Mouse (Mus musculus): Measurements from ENCODE around the gene Impad1. TPM values are rescaled to one million over a fixed set of nuclear protein-coding genes. Genes with fewer than 3 reads are reported as not detected.

Impad1 gene
- polyA plus RNA-seq, 1 experiment from 2014 or later, result 60.6 TPM

DNA sequence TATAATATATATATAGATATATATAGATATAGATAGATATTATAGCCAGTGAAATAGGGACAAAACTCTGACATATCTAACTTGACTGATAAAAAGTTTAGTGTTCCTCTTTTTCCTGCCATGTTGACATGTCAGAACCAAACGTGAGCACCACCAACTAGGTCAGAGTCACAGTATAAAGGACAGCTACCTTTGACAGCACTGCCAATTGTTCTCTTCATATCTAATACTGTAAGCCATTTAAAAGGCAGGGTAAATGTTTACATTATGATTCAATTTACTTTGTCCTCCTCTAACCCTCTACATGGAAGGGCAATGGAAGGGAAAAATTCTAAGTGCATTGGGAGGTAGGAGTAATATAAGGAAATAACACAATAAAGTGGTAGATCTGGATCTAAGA is 8.8 kb downstream of the Impad1 start:
- H3K9ac ChIP-seq (replicated peaks; ENCODE audit: low read depth, low read length), result no peak overlapping the region
- WGBS, result 59% methylated on average over 1 of the region's 1 CpGs
- ATAC-seq (ENCODE audit: insufficient number of reproducible peaks, insufficient read depth, low FRiP score, low read depth), result peak; percentile 72; the same call in 1 of the 2 replicates

DNA sequence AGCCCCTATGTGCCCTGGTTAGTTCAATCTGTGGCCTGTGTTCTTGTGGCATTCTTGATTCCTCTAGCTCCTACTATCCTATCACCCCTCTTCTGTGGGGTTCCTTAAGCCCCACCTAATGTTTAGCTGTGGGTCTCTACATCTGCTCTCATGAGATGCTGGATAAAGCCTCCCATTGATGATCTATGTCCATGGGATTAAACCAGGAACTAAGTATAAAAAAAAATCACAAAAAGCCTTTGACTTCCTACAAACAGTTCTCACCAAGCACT is 9.5 kb downstream of the Impad1 start:
- Histone ChIP-seq H3K9ac (replicated peaks; ENCODE audit: low read depth, low read length) (no peak overlapping the region), H3K4me3 (ENCODE audit: low read depth, low read length) (no peak overlapping the region), H3K27ac (ENCODE audit: low read length) (no peak overlapping the region), H3K36me3 (ENCODE audit: control insufficient read depth, insufficient read depth, low read length) (peaks cover 7% of the 10 kb centered on the region; the same call in 1 of the 2 replicates), H3K27me3 (ENCODE audit: control insufficient read depth, insufficient read depth, low read length) (no peaks in the 10 kb centered on the region), H3K9me3 (ENCODE audit: control insufficient read depth, low read depth, low read length) (0 out of 2 replicates have a peak, but pooled peaks cover 8% of the 10 kb centered on the region), H3K4me2 (replicated peaks; ENCODE audit: low read depth, low read length) (no peak overlapping the region), H3K4me1 (ENCODE audit: control insufficient read depth, insufficient read depth, low read length) (no peaks in the 10 kb centered on the region)
- no peak for ATAC-seq (ENCODE audit: insufficient number of reproducible peaks, insufficient read depth, low FRiP score, low read depth)

More for the DNA sequence above, 8.8 kb downstream of the Impad1 start:
- Histone ChIP-seq H3K9me3 (ENCODE audit: control insufficient read depth, low read depth, low read length) (0 out of 2 replicates have a peak, but pooled peaks cover 8% of the 10 kb centered on the region), H3K27me3 (ENCODE audit: control insufficient read depth, insufficient read depth, low read length) (no peaks in the 10 kb centered on the region), H3K4me3 (ENCODE audit: low read depth, low read length) (no peak overlapping the region), H3K27ac (ENCODE audit: low read length) (no peak overlapping the region), H3K36me3 (ENCODE audit: control insufficient read depth, insufficient read depth, low read length) (peaks cover 7% of the 10 kb centered on the region; the same call in 1 of the 2 replicates), H3K4me1 (ENCODE audit: control insufficient read depth, insufficient read depth, low read length) (no peaks in the 10 kb centered on the region), H3K4me2 (replicated peaks; ENCODE audit: low read depth, low read length) (no peak overlapping the region)

DNA sequence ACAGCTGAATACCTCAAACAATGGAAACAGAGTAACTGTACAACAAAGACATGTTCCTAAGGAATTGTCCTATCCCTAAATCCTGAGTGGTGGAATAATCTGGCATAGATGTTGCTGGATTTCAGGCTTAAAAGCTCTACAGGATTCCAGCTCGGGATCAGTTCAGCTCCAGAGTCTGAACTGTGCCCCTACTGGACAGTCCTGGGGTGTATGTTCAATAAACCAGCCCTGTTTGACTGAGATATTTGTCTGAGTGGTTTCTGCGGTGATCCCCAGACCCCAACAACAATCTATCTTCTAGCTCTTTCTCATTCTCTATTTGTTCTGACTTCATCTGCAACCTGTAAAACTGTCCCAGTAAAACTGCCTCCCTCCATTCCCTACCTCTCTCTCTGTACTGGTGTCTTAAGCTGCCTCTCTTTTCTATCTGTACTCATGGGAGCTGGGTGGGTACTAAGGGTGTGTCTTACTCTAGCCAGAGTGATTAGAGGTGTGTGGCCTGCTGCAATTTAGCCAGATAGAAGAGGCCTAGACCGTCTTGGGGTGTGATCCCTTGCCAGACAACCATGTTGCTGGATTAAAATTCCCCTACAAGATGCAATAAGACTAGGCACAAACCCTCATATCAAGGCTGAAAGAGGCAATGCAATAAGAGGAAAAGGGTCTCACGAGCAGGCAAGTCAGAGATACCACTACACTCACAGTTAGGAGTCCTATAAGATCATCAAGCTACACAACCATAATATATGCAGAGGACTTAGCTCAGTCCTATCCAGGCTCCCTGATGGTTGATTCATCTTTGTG is 10.1 kb downstream of the Impad1 start:
- Histone ChIP-seq H3K27ac (ENCODE audit: low read length) (no peak overlapping the region), H3K27me3 (ENCODE audit: control insufficient read depth, insufficient read depth, low read length) (no peaks in the 10 kb centered on the region), H3K4me2 (replicated peaks; ENCODE audit: low read depth, low read length) (no peak overlapping the region), H3K9me3 (ENCODE audit: control insufficient read depth, low read depth, low read length) (0 out of 2 replicates have a peak, but pooled peaks cover 8% of the 10 kb centered on the region), H3K9ac (replicated peaks; ENCODE audit: low read depth, low read length) (no peak overlapping the region), H3K4me1 (ENCODE audit: control insufficient read depth, insufficient read depth, low read length) (no peaks in the 10 kb centered on the region), H3K4me3 (ENCODE audit: low read depth, low read length) (no peak overlapping the region), H3K36me3 (ENCODE audit: control insufficient read depth, insufficient read depth, low read length) (peaks cover 8% of the 10 kb centered on the region)
- WGBS, result 94% methylated on average over 4 of the region's 4 CpGs
- ATAC-seq (ENCODE audit: insufficient number of reproducible peaks, insufficient read depth, low FRiP score, low read depth), result peak; percentile 69; the same call in 1 of the 2 replicates

DNA sequence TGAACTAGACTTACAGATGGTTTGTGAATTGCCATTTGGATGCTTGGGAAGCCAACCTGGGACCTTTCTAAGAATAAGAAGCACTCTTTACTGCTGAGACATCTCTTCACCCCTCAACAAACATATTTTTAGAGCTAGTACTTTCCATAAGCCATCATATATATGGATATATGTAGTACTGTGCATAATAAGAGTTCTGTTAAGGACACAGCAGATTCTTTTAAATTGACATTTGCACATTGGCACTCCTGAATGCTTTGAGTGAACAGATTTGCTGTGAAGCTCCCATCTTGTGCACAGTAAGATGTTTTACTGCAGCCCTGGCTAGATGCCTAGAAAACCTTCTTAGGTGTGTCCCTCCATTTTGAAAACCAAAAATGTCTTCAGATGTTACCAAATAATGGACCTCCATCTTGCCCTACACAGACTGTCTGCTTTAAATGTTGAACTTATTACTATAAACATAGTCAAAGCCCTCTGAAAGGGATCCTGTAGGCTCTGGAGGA is 13.8 kb downstream of the Impad1 start:
- H3K4me3 ChIP-seq (ENCODE audit: low read depth, low read length), result no peak overlapping the region
- no peak overlapping the region for H3K9ac ChIP-seq (replicated peaks; ENCODE audit: low read depth, low read length)
- ATAC-seq (ENCODE audit: insufficient number of reproducible peaks, insufficient read depth, low FRiP score, low read depth), result no peak
- peaks cover 26% of the 10 kb centered on the region for H3K36me3 ChIP-seq (ENCODE audit: control insufficient read depth, insufficient read depth, low read length)
- no peak overlapping the region for H3K4me2 ChIP-seq (replicated peaks; ENCODE audit: low read depth, low read length)
- no peaks in the 10 kb centered on the region for H3K4me1 ChIP-seq (ENCODE audit: control insufficient read depth, insufficient read depth, low read length)
- no peak overlapping the region for H3K27ac ChIP-seq (ENCODE audit: low read length)
- H3K27me3 ChIP-seq (ENCODE audit: control insufficient read depth, insufficient read depth, low read length), result no peaks in the 10 kb centered on the region
- H3K9me3 ChIP-seq (ENCODE audit: control insufficient read depth, low read depth, low read length), result 0 out of 2 replicates have a peak, but pooled peaks cover 8% of the 10 kb centered on the region

DNA sequence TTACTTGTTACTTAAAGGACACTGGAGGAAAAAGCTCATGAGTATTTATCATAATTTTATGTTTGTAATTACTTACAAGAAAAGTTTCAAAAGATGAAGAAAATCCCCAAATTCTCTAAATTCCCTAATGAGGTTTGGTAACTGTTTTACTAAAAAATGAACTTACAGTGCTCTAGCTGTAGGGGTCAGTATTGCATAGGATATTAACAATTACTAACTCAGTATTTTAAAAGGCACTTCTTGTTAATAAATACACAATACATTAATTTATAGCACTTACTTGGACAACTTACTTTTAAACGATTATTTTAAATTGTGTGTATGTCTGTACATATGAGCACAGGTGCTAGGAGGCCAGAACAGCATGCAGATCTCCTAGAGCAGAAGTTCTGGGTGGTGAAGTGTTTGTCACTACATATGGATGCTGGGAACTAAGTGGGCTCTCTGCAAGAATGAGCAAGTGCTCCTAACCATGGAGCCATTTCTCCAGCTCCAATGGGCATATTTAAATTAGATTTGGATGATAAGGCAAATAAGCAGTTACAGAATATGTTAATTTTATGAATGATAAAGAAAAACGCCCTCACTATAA is 21.5 kb downstream of the Impad1 start:
- H3K36me3 ChIP-seq (ENCODE audit: control insufficient read depth, insufficient read depth, low read length), result peaks cover 36% of the 10 kb centered on the region

DNA sequence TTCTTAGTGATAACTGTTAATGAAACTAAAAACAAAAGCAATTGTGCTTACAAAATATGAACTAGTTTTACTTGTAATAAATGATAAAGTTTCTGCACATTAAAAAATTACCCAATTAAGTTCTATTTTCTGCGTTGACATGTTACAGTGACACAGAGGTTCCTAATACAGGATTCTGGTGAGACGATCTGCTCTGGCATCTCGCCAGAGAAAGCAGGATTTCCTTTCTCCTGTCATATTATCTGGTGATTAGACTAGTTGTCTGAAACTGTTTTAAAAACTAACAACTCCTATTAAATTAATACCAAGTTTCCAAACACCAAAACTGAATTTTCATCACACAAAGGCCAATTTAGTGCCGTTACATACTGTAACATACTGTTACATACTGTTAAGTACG is 27.3 kb downstream of the Impad1 start:
- H3K4me1 ChIP-seq (ENCODE audit: control insufficient read depth, insufficient read depth, low read length), result no peaks in the 10 kb centered on the region
- no peak for ATAC-seq (ENCODE audit: insufficient number of reproducible peaks, insufficient read depth, low FRiP score, low read depth)
- no peak overlapping the region for H3K9ac ChIP-seq (replicated peaks; ENCODE audit: low read depth, low read length)
- no peaks in the 10 kb centered on the region for H3K27me3 ChIP-seq (ENCODE audit: control insufficient read depth, insufficient read depth, low read length)
- H3K9me3 ChIP-seq (ENCODE audit: control insufficient read depth, low read depth, low read length), result no peaks in the 10 kb centered on the region
- no peak overlapping the region for H3K4me3 ChIP-seq (ENCODE audit: low read depth, low read length)
- WGBS, result 74% methylated on average over 5 of the region's 5 CpGs
- H3K27ac ChIP-seq (ENCODE audit: low read length), result no peak overlapping the region
- H3K36me3 ChIP-seq (ENCODE audit: control insufficient read depth, insufficient read depth, low read length), result peaks cover 20% of the 10 kb centered on the region
- H3K4me2 ChIP-seq (replicated peaks; ENCODE audit: low read depth, low read length), result no peak overlapping the region

More for the DNA sequence above, 21.5 kb downstream of the Impad1 start:
- Histone ChIP-seq H3K27me3 (ENCODE audit: control insufficient read depth, insufficient read depth, low read length) (no peaks in the 10 kb centered on the region), H3K27ac (ENCODE audit: low read length) (no peak overlapping the region), H3K4me2 (replicated peaks; ENCODE audit: low read depth, low read length) (no peak overlapping the region), H3K9ac (replicated peaks; ENCODE audit: low read depth, low read length) (no peak overlapping the region), H3K4me1 (ENCODE audit: control insufficient read depth, insufficient read depth, low read length) (no peaks in the 10 kb centered on the region), H3K9me3 (ENCODE audit: control insufficient read depth, low read depth, low read length) (no peaks in the 10 kb centered on the region), H3K4me3 (ENCODE audit: low read depth, low read length) (no peak overlapping the region)
- WGBS, result 52% methylated on average over 2 of the region's 2 CpGs
- ATAC-seq (ENCODE audit: insufficient number of reproducible peaks, insufficient read depth, low FRiP score, low read depth), result no peak

DNA sequence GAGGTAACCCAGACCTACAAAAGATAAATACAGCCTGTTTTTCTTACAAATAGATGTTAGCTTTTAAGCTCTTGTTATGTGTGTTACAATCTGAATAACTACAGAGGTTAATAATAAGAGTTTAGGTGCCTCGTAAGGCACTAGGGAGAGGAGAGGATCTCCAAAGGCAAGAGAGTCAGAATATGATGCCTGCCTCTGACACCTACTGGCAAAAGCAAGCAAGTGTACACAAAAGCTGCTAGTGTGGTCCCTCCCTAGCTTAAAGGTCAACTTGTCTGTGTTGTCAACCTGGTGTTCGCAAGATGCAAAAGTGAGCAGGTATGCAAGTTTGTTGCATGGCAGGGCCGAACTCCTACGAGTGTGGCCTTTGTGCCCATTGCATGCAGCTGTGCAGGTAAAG is 34.8 kb downstream of the Impad1 start:
- 90% methylated on average over 4 of the region's 4 CpGs for WGBS
- Histone ChIP-seq H3K4me1 (ENCODE audit: control insufficient read depth, insufficient read depth, low read length) (no peaks in the 10 kb centered on the region), H3K27me3 (ENCODE audit: control insufficient read depth, insufficient read depth, low read length) (no peaks in the 10 kb centered on the region), H3K9ac (replicated peaks; ENCODE audit: low read depth, low read length) (no peak overlapping the region), H3K9me3 (ENCODE audit: control insufficient read depth, low read depth, low read length) (no peaks in the 10 kb centered on the region), H3K4me3 (ENCODE audit: low read depth, low read length) (no peak overlapping the region), H3K27ac (ENCODE audit: low read length) (no peak overlapping the region), H3K4me2 (replicated peaks; ENCODE audit: low read depth, low read length) (no peak overlapping the region), H3K36me3 (ENCODE audit: control insufficient read depth, insufficient read depth, low read length) (no peaks in the 10 kb centered on the region)
- ATAC-seq (ENCODE audit: insufficient number of reproducible peaks, insufficient read depth, low FRiP score, low read depth), result no peak

DNA sequence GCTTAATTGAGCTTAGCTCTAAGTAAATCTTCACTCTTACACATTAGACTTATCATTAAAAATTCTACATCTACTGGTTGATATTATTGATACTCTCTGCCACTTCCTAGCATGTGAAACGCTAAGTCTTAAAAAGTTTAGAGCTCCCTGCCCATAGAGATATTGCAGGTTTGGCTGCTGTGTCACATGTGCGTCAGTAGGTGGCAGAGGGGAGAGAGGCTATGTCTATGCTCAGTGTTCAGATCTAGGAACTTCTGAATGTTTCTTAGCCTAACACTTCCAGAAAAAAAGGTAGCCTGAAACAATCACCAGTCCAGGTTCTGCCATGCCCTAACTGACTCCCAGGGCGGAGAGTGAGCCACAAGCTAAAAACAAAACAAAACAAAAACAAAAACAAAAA is 63.7 kb downstream of the Impad1 start:
- Histone ChIP-seq H3K4me1 (ENCODE audit: control insufficient read depth, insufficient read depth, low read length) (no peaks in the 10 kb centered on the region), H3K27me3 (ENCODE audit: control insufficient read depth, insufficient read depth, low read length) (no peaks in the 10 kb centered on the region), H3K36me3 (ENCODE audit: control insufficient read depth, insufficient read depth, low read length) (no peaks in the 10 kb centered on the region), H3K4me3 (ENCODE audit: low read depth, low read length) (no peak overlapping the region), H3K9ac (replicated peaks; ENCODE audit: low read depth, low read length) (no peak overlapping the region), H3K9me3 (ENCODE audit: control insufficient read depth, low read depth, low read length) (no peaks in the 10 kb centered on the region), H3K27ac (ENCODE audit: low read length) (no peak overlapping the region), H3K4me2 (replicated peaks; ENCODE audit: low read depth, low read length) (no peak overlapping the region)
- ATAC-seq (ENCODE audit: insufficient number of reproducible peaks, insufficient read depth, low FRiP score, low read depth), result no peak
- 65% methylated on average over 3 of the region's 3 CpGs for WGBS
